Mouse (Mus musculus): ENCODE results near the gene Acot8. TPM values are rescaled to one million over a fixed set of nuclear protein-coding genes. Genes with fewer than 3 reads are reported as not detected.
A peak's percentile ranks its signal among the peaks of the same experiment; 100 is the strongest.
"Not testable (repeated sequence)": the region's sequence is repeated elsewhere in the genome, so short reads cannot be mapped to it uniquely, and the experiment has no call there.

Gene Acot8
- total RNA-seq, 2 experiments from 2014 or later = 6.9 to 8.6 TPM

DNA sequence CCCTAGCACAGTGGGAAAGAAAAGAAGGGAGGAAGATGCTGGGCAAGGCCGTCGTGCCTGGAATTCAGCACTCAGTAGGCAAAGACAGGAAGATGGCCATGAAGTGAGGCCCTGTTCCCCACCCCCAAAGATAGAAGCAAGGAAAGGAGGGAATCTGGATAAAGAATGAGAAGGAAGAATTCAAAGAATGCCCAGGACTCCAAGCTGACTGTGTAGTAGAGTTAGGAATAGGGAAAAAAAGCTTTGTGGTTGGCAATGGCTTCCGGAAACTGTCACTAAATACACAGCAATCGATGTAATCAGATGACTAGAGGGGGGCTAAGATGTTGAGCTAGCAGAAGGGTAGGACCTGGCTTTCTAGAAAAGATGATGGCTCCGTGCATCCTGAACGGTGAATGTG is 12.5 kb upstream of the Acot8 start:
- intact Hi-C loops (cut with DNase I) = no loop called here
- no peak for DNase-seq

DNA sequence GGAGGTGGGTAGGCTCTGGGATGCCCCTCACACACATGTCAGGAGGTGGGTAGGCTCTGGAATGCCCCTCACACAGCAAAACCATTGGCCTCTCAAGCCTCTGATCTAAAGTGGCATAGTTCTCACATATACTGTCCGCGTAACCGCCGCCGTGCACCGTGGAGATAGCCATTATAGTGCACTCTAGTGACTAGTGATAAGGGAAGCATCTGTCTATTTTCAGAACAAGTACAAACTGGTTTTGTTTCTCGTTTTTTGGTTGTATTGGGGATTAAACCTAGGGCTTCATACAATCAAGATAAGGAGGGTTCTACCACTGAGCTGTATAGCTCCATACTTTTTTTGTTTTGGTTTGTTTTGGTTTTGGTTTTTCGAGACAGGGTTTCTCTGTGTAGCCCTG is 11.1 kb upstream of the Acot8 start:
- DNase-seq = no peak
- intact Hi-C loops (cut with DNase I) = no loop called here

- intact Hi-C loops (cut with DNase I) = no loop called here
- no peak for DNase-seq
Observed at GRCm38 (mm10) chr2:164815348-164815747, 10.7 kb upstream of the Acot8 start.

DNA sequence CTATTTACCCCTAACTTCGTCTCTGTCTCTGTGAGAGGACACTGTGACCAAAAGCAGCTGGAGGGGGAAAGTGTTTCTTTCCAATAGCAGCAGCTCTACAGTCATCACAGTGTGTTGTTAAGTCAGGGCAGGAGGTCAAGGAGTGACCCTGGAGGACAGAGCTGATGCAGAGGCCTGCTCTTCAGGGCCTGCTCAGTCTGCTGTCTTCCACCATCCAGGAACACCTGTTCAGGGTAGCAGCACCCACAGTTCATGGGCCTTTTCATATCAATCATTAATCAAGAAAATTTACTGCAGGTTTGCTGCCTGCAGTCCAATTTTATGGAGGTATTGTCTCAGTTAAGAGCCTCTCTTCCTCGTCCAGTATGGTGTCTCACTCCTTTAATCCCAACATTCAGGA is 8.9 kb upstream of the Acot8 start:
- no peak for DNase-seq
- intact Hi-C loops (cut with DNase I) = no loop called here

DNA sequence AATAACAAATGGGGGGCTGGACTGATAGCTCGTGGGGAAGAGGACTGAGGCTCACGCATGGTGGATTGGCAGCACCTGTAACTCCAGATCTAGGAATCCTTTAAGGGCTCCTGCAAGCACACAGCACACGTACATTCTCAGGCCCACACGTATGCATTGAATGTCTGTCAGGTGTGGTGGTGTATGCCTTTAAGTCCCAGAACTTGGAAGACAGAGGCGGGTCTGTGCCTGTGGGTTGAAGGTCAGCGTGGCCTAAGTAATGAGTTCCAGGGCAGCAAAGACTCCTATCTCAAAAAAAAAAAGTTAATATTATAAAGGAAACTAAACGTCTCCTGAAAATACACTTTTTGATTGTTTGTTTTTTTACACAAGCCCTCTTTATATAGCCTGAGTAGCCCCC is 1.9 kb upstream of the Acot8 start:
- intact Hi-C loops (cut with DNase I) = no loop called here
- DNase-seq = no peak

- DNase-seq = no peak
- intact Hi-C loops (cut with DNase I) = no loop called here
Observed at GRCm38 (mm10) chr2:164805332-164805718, 643 bp upstream of the Acot8 start.

DNA sequence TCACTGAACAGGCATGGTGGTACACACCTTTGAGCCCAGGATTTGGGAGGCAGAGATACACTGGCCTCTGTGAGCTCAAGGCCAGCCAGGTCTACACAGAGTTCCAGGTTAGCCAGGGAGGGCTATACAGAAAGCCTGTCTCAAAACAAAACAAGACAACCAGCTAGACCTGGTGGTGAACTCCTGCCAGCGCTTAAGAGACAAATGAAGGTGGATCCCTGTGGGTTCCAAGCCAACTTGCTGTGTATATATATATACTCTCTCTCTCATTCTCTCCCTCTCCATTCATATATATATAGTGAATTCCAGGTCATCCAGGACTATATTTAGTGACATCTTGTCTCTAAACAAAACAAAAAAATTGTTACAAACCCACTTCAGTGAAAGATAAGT is 765 bp downstream of the Acot8 start:
- intact Hi-C loops (cut with DNase I) = no loop called here
- DNase-seq = no peak

DNA sequence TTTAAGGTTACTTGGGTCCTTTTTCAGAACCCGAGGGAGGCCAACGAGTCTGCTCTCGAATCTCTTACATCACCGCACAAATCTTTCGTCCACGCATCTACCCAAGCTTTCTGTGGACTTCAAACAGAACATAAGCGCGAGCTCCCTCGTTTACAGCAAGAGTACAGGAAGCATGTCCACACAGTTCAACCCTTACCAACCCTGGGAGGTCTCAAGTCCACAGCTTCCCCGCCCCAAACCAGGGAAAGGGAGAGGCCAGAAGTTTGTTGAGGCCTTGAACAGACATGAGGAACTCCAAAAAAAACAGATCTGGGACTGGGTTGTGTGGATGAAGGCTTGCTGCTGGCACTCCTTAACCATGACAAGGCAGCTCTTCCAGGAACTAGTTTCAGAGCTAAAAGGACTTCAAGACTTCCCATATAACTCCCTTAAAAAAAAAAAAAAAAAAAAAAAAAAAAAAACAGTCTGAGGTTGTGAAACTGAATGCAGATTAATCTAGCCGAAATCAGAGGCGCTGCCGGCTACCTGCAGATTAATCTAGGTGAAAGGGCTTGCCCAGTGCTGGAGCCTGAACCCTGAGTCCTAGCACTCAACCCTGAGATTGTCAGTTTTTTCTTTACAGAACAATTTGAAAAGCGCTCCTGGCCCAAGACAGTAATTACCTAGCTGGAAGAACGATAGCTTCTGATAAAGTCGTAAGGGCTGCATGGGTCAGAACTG is 1.3 kb downstream of the Acot8 start:
- intact Hi-C loops (cut with DNase I) = no loop called here
- no peak for DNase-seq

GRCm38 (mm10) chr2:164800252-164801004 is 4.3 kb downstream of the Acot8 start:
- no peak for DNase-seq
- intact Hi-C loops (cut with DNase I) = no loop called here

DNA sequence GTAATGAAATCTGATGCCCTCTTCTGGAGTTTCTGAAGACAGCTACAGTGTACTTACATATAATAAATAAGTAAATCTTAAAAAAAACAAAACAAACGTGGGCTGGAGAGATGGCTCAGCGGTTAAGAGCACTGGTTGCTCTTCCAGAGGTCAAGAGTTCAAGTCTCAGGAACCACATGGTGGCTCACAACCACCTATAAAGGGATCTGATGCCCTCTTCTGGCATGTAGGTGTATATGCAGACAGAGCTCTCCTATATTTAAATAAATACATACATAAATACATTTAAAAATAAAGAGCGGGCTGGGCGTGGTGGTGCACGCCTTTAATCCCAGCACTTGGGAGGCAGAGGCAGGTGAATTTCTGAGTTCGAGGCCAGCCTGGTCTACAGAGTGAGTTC is 6.1 kb downstream of the Acot8 start:
- DNase-seq = not testable (repeated sequence)
- intact Hi-C loops (cut with DNase I) = loop anchor here (5.0 kb wide), 1 partner anchor 121 kb away; no protein-coding TSS in a partner anchor

DNA sequence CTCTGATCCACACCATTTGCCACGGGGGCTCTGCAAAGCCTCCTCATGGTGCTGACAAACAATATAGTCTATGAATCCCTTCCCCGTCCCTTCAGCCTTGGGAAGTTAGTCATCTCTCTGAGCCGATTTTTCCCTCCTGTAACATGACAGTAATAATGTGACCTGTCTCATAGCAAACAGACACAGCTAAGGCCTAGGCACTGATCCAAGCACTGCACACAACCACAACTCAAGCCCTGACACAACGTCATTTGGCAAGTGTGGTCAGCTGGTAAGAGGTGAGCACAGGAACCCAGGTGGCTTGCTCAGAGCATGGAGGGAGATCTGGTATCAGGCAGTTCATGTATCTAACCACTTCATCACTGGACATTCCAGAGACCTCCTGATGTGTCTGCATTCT is 8.8 kb downstream of the Acot8 start:
- DNase-seq = no peak
- intact Hi-C loops (cut with DNase I) = loop anchor here (5.0 kb wide), 1 partner anchor 119 kb away; no protein-coding TSS in a partner anchor

DNA sequence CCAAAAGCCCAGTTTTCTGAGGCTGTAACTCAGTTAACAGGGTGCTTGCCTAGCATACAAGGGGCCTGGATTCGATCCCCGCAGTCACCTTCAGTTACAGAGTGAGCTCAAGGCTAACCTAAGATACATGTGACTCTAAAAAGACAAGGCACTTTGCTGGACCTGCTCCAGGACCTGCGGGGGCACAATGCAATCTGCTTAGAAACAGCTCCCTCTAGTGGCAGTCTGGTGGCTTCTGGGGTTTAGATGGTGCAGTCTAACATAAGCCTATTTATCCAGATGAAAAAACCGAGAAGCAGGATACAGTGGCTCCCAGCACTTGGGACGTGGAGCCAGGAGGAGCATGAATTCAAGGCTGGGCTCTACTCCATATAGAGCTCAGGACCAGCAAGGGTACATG is 10.4 kb downstream of the Acot8 start:
- DNase-seq = peak; percentile 63 to 85
- intact Hi-C loops (cut with DNase I) = no loop called here

GRCm38 (mm10) chr2:164793772-164794171 is 10.9 kb downstream of the Acot8 start:
- intact Hi-C loops (cut with DNase I) = no loop called here
- DNase-seq = no peak

GRCm38 (mm10) chr2:164793236-164793635 is 11.4 kb downstream of the Acot8 start:
- intact Hi-C loops (cut with DNase I) = no loop called here
- no peak for DNase-seq

GRCm38 (mm10) chr2:164792400-164793190 is 12.1 kb downstream of the Acot8 start:
- intact Hi-C loops (cut with DNase I) = no loop called here
- DNase-seq = no peak

- intact Hi-C loops (cut with DNase I) = no loop called here
- DNase-seq = no peak
Observed at GRCm38 (mm10) chr2:164791841-164792261, 12.8 kb downstream of the Acot8 start.

DNA sequence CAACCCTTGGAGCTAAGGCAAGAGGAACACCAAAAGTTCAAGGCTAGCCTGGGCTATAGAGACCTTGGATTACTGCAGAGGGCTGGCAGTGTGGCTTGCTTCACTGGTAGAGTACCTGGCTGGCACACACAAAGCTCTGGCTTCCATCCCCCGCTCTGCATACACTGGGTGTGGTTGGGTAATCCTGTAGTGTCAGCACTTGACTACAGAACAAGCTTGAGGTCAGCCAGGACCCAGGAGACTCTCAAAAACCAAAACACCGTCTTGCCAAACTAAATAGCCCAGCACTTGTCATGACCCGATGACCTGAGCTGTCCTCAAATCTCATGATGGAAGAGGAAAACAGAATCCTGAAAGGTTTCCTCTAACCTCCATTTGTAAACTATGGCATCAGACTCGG is 14.2 kb downstream of the Acot8 start:
- DNase-seq = peak in 1 of 2 experiments; percentile 34
- intact Hi-C loops (cut with DNase I) = no loop called here

DNA sequence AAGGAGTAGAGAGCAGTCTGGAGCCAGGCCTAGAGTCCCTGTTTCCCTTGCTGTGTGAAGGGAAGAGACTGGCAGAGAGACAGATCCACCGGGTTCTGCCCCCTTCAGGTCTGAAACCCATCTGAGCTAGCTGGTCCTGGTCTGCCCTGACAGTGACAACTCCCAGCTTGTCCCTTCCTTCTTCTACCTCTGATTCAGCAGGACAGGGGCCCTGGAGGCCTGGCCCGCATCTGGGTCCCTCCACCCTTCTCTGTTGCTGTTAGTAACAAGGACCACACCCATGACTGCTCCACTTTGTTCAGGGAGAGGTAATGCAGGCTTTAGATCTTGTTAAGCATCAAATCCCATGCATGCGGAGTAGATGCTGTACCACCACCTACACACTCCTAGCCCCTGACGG is 16.3 kb downstream of the Acot8 start:
- intact Hi-C loops (cut with DNase I) = no loop called here
- DNase-seq = no peak

DNA sequence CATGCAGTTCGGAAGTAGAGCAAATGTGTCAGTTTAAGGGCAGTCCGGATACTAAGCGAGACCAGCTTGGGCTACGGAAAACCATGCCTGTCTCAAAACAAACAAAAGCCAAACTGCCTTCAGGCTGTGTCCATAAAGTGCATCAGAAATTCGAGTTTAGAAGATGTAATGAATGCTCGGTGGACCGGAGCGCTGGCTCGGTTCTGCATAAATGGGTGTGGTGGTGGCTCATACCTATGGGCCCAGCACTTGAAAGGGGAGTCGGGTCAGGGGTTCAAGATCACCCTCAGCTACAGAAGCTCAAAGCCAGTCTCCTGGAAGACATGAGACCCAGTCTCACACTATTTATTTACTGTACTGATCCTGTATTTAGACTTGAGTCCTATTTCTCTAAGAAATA is 16.9 kb downstream of the Acot8 start:
- DNase-seq = no peak
- intact Hi-C loops (cut with DNase I) = no loop called here

GRCm38 (mm10) chr2:164787032-164787431 is 17.6 kb downstream of the Acot8 start:
- intact Hi-C loops (cut with DNase I) = no loop called here
- DNase-seq = no peak

- intact Hi-C loops (cut with DNase I) = no loop called here
- no peak for DNase-seq
Observed at GRCm38 (mm10) chr2:164786388-164786885, 18.2 kb downstream of the Acot8 start.

Measured in gastrocnemius, postnatal 36 days (tissue).